Mouse (Mus musculus) erythroblast, embryonic 14.5 days (primary cell): ENCODE results near the gene Nup210l.

Experiments
- GATA1 ChIP-seq: IDR thresholded peaks from 2 replicates; pipeline ENCODE4 v1.6.1; 2012; ENCODE audit warnings: low read length, inconsistent platforms, mixed read lengths
- TAL1 ChIP-seq: IDR thresholded peaks from 3 replicates; pipeline ENCODE4 v1.6.1; 2012; ENCODE audit warnings: low read length, inconsistent platforms, mixed read lengths

GRCm38 (mm10) chr3:90190859-90191510, 87.1 kb downstream of the Nup210l start:
- TF ChIP-seq GATA1 (peak; percentile 16; the same call in 1 of the 2 replicates), TAL1 (no peak)
